Mouse (Mus musculus) testis, adult 2 months (tissue): ENCODE data around the gene B2m. TPM values are rescaled to one million over a fixed set of nuclear protein-coding genes. Genes with fewer than 3 reads are reported as not detected.

Source experiments
- H3K27ac ChIP-seq: fragments of 200-500 bp; 2 replicates; pipeline ENCODE4 v1.5.1; 2012; ENCODE audit warnings: low read depth, low read length; ENCODE audit not compliant: control insufficient read depth, insufficient read depth
- H3K27me3 ChIP-seq: fragments of 200-500 bp; 2 replicates; pipeline ENCODE4 v1.6.1; 2012; ENCODE audit warnings: mild to moderate bottlenecking, low read length, moderate library complexity; ENCODE audit not compliant: control insufficient read depth, insufficient read depth
- H3K36me3 ChIP-seq: fragments of 200-500 bp; 2 replicates; pipeline ENCODE4 v1.6.1; 2012; ENCODE audit warnings: mild to moderate bottlenecking, low read length; ENCODE audit not compliant: control insufficient read depth, insufficient read depth
- H3K4me1 ChIP-seq: fragments of 200-500 bp; 2 replicates; pipeline ENCODE4 v1.6.1; 2012; ENCODE audit warnings: low read length; ENCODE audit not compliant: control insufficient read depth, insufficient read depth
- H3K4me3 ChIP-seq: fragments of 200-500 bp; 2 replicates; pipeline ENCODE4 v1.5.1; 2012; ENCODE audit warnings: low read depth, mild to moderate bottlenecking, low read length, moderate library complexity, mixed read lengths; ENCODE audit not compliant: control insufficient read depth
- CTCF ChIP-seq: fragments of 200-500 bp; IDR thresholded peaks from 2 replicates; pipeline ENCODE4 v1.5.1; 2012; ENCODE audit warnings: low read depth, mild to moderate bottlenecking, inconsistent platforms, low read length, moderate library complexity; ENCODE audit not compliant: control insufficient read depth, insufficient read depth, insufficient replicate concordance
- POLR2A ChIP-seq: fragments of 200-500 bp; IDR thresholded peaks from 2 replicates; pipeline ENCODE4 v1.6.1; 2012; ENCODE audit warnings: low read depth, mild to moderate bottlenecking, inconsistent platforms, low read length, moderate library complexity; ENCODE audit not compliant: control insufficient read depth
- polyA plus RNA-seq: library from polyadenylated mRNA; depleted of rRNA; stranded (reverse); fragments of >200 nt; gene quantifications from 2 replicates; pipeline ENCODE4 v1.2.3, GENCODE M21; 2012

The B2m gene
- polyA plus RNA-seq, 1 experiment, result 35.8 TPM

DNA sequence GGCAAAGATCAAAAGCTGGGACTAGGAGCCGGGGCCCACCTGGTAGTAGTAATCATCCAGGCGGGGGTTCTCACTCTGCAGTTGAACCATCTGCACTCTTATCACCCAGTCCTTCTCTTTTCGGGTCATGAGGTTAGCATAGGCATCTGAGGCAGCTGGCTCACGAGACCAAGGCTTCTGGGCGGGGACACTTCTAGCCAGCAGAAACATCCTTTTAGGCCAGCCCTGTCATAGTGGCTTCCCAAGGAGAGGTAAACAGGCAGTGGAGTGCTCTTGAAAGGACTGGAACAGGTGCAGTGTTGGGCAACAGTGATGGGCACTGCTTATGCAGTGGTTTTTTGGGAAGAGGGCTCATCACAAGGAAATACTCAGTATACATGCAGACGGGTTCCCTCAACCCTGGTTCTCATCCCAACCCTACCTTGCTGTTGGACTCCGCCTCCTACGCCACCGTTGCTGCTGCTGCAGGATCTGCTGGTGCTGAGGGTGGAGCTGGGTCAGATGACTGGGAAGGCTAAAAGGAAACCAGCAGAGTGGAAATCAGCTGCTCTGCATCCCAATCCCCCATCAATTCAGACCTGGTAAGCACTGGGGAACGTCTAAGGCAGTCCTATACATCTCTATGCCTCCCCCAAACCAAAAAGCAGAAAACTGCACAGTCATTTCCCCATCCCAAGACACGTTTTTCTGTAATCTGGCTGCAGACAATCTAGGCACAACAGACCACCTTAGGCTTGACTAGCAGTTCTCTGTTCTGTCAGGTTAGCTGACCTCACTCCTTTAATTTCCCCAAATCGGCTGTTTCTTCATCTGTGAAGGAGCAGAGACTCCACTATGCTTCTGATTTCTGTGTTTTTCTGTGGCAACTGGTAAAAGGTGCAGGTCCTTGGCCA lies 21.6 kb upstream of the B2m start:
- H3K27ac ChIP-seq, result no peak overlapping the region

DNA sequence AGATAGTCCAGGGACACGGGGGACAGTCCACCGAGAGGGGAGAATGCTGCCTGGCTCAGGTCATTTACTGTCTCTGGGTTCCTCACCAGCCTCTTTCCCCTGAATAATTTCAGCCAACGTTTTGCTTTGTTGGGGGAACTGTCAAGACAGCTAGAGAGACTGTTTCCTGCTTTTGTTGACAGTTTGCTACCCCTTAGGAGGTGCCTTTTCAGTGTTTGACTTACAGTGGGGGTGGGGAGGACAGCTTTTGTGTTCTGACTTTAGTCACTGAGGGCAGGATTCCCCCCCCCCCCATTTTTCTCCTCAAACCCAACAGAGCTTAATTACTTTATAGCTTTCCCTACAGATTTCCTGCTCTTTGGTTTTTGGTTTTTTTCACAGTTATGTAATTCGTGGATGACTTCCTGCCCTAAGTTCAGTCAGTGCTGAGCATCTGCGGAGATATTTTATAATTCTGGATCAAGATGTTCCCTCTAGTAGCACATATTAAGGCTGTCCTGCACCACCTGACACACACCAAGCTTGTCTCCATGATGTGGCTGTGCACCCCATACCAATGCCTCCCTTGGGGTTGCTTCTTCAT lies 20.6 kb upstream of the B2m start:
- no peaks in the 10 kb centered on the region for H3K36me3 ChIP-seq
- H3K4me1 ChIP-seq, result no peaks in the 10 kb centered on the region
- TF ChIP-seq POLR2A (no peak), CTCF (no peak)
- H3K27ac ChIP-seq, result no peak overlapping the region
- H3K27me3 ChIP-seq, result no peaks in the 10 kb centered on the region
- no peak overlapping the region for H3K4me3 ChIP-seq

More for the DNA sequence above, 21.6 kb upstream of the B2m start:
- H3K36me3 ChIP-seq, result no peaks in the 10 kb centered on the region
- TF ChIP-seq POLR2A, result no peak
- TF ChIP-seq CTCF, result no peak
- H3K4me3 ChIP-seq, result no peak overlapping the region
- no peaks in the 10 kb centered on the region for H3K27me3 ChIP-seq
- no peaks in the 10 kb centered on the region for H3K4me1 ChIP-seq

DNA sequence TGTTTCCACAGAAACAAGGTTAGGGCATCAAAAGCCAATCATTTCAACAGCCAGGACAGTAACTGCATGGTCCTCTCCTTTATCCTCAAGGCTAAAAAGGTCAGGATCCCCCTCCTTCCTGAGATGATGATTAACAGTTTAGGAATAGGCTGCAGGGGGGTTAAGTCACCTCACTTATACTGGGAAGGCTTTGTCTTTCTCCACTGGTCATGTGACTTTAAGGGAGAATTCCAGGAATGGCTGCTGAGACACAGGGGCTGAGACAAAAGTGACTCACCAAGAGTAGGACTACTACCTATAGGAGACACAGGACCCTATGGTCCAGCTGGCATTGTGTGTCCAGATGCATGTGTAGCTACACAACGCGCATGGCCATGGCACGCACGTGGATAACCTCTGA lies 19.9 kb upstream of the B2m start:
- no peak for TF ChIP-seq POLR2A
- no peak for TF ChIP-seq CTCF
- no peaks in the 10 kb centered on the region for H3K36me3 ChIP-seq
- H3K4me3 ChIP-seq, result no peak overlapping the region
- no peaks in the 10 kb centered on the region for H3K4me1 ChIP-seq
- no peaks in the 10 kb centered on the region for H3K27me3 ChIP-seq
- no peak overlapping the region for H3K27ac ChIP-seq

- no peak for TF ChIP-seq POLR2A
- TF ChIP-seq CTCF, result no peak
- no peaks in the 10 kb centered on the region for H3K36me3 ChIP-seq
Observed at GRCm38 (mm10) chr2:122132078-122132477, 15.4 kb upstream of the B2m start.

GRCm38 (mm10) chr2:122132618-122133017 lies 14.9 kb upstream of the B2m start:
- no peak overlapping the region for H3K27ac ChIP-seq
- H3K4me3 ChIP-seq, result no peak overlapping the region
- no peaks in the 10 kb centered on the region for H3K36me3 ChIP-seq
- no peaks in the 10 kb centered on the region for H3K27me3 ChIP-seq
- no peaks in the 10 kb centered on the region for H3K4me1 ChIP-seq
- no peak for TF ChIP-seq POLR2A
- TF ChIP-seq CTCF, result no peak

More at GRCm38 (mm10) chr2:122132078-122132477, 15.4 kb upstream of the B2m start:
- Histone ChIP-seq H3K27me3 (no peaks in the 10 kb centered on the region), H3K4me3 (no peak overlapping the region), H3K4me1 (no peaks in the 10 kb centered on the region), H3K27ac (no peak overlapping the region)

- H3K27me3 ChIP-seq, result no peaks in the 10 kb centered on the region
- no peak for TF ChIP-seq CTCF
- no peak for TF ChIP-seq POLR2A
Observed at GRCm38 (mm10) chr2:122137839-122138465, 9.5 kb upstream of the B2m start.

GRCm38 (mm10) chr2:122140815-122141214 lies 6.7 kb upstream of the B2m start:
- no peak overlapping the region for H3K4me3 ChIP-seq
- no peaks in the 10 kb centered on the region for H3K27me3 ChIP-seq
- TF ChIP-seq POLR2A (no peak), CTCF (no peak)
- H3K36me3 ChIP-seq, result no peaks in the 10 kb centered on the region
- H3K4me1 ChIP-seq, result no peaks in the 10 kb centered on the region
- H3K27ac ChIP-seq, result no peak overlapping the region

More at GRCm38 (mm10) chr2:122137839-122138465, 9.5 kb upstream of the B2m start:
- no peaks in the 10 kb centered on the region for H3K36me3 ChIP-seq
- no peak overlapping the region for H3K27ac ChIP-seq
- H3K4me1 ChIP-seq, result no peaks in the 10 kb centered on the region
- H3K4me3 ChIP-seq, result no peak overlapping the region
